ENCODE assay signal across 8 mouse cellular contexts in genomic region chr5:45519960-45520808, GRCm38 (mm10). TPM values are rescaled to one million over a fixed set of nuclear protein-coding genes. Genes with fewer than 3 reads are reported as not detected.
DNase-seq lines count a peak whose midpoint lies in the region; ATAC-seq lines count a peak whose summit lies in the region.

Gene Med28 (plus strand): TSS chr5:45520229.

- ATAC-seq in heart, embryonic 14.5 days (ENCODE audit: insufficient number of reproducible peaks, insufficient read depth, low FRiP score, low read depth) = peak; percentile 87
- ATAC-seq in liver, embryonic 13.5 days (ENCODE audit: low read depth) = peak; percentile 93
- ATAC-seq in stomach, embryonic 16.5 days (ENCODE audit: insufficient read depth, low FRiP score) = peak; percentile 95

- 1% methylated on average over 52 of the region's 56 CpGs for WGBS in heart, embryonic 14.5 days
- WGBS in liver, embryonic 13.5 days (ENCODE audit: insufficient replicate concordance) = 2% methylated on average over 56 of the region's 56 CpGs
- 1% methylated on average over 56 of the region's 56 CpGs for WGBS in stomach, embryonic 16.5 days

- H3K27ac ChIP-seq in brown adipose tissue, adult 24 weeks (replicated peaks; ENCODE audit: low read depth, low read length) = peak within 1 kb of the TSS; percentile 58
- peak within 1 kb of the TSS in 1 of 2 experiments; percentile 50; a peak in 1 of 4 replicates for H3K27ac ChIP-seq in heart, embryonic 14.5 days (replicated peaks in 1 of 2; ENCODE audit: control insufficient read depth in 1 of 2, insufficient read depth in 1 of 2, low read depth in 2 of 2, low read length in 2 of 2)
- H3K27ac ChIP-seq in liver, embryonic 13.5 days = peak within 1 kb of the TSS; percentile 70
- H3K27ac ChIP-seq in stomach, embryonic 16.5 days (ENCODE audit: low read length) = no peak within 1 kb of the TSS

- H3K4me2 ChIP-seq in heart, embryonic 14.5 days (ENCODE audit: low read length) = peak within 1 kb of the TSS; percentile 97
- peak within 1 kb of the TSS; percentile 88 for H3K4me2 ChIP-seq in liver, embryonic 13.5 days
- H3K4me2 ChIP-seq in stomach, embryonic 16.5 days (ENCODE audit: low read depth, low read length) = peak within 1 kb of the TSS; percentile 99

- no peaks in the 10 kb centered on the region for H3K27me3 ChIP-seq in heart, embryonic 14.5 days (ENCODE audit: control insufficient read depth, insufficient read depth, low read length)
- no peaks in the 10 kb centered on the region for H3K27me3 ChIP-seq in liver, embryonic 13.5 days
- H3K27me3 ChIP-seq in stomach, embryonic 16.5 days (ENCODE audit: control insufficient read depth, insufficient read depth, low read length) = no peaks in the 10 kb centered on the region

- H3K4me3 ChIP-seq in brown adipose tissue, adult 24 weeks (ENCODE audit: insufficient read depth, low read depth, low read length) = peak within 1 kb of the TSS; percentile 96
- peak within 1 kb of the TSS; percentile 78 to 99 for H3K4me3 ChIP-seq in heart, embryonic 14.5 days (ENCODE audit: control insufficient read depth in 1 of 2, insufficient read depth in 1 of 2, low read depth in 1 of 2, low read length in 2 of 2)
- peak within 1 kb of the TSS; percentile 80 for H3K4me3 ChIP-seq in liver, embryonic 13.5 days (replicated peaks)
- peak within 1 kb of the TSS; percentile 89 for H3K4me3 ChIP-seq in stomach, embryonic 16.5 days (replicated peaks; ENCODE audit: low read length)

- DNase-seq in CD4-positive, CD25-positive, alpha-beta regulatory T cell, adult 2 months (ENCODE audit: low read depth, low spot score) = peak; percentile 96
- peak; percentile 72 for DNase-seq in fibroblast of lung, adult 2 months (ENCODE audit: low read depth)
- peak; percentile 97 for DNase-seq in kidney, postnatal 14 days
- DNase-seq in liver, embryonic 13.5 days = peak; percentile 89
- DNase-seq in neural tube, embryonic 10.5 days (ENCODE audit: extremely low spot score, low spot score) = peak; percentile 95

- no peaks in the 10 kb centered on the region for H3K4me1 ChIP-seq in brown adipose tissue, adult 24 weeks (ENCODE audit: control insufficient read depth, insufficient read depth, insufficient read length, low read length)
- peaks cover 2 to 12% of the 10 kb centered on the region in 2 experiments; a peak in 3 of 4 replicates for H3K4me1 ChIP-seq in heart, embryonic 14.5 days (ENCODE audit: control insufficient read depth in 2 of 2, insufficient read depth in 2 of 2, low read length in 2 of 2)
- peaks cover 18% of the 10 kb centered on the region for H3K4me1 ChIP-seq in liver, embryonic 13.5 days (replicated peaks)
- peaks cover 15% of the 10 kb centered on the region for H3K4me1 ChIP-seq in stomach, embryonic 16.5 days (ENCODE audit: control insufficient read depth, insufficient read depth, low read length)

- H3K36me3 ChIP-seq in heart, embryonic 14.5 days (ENCODE audit: control insufficient read depth, insufficient read depth, low read length) = peaks cover 23% of the 10 kb centered on the region
- H3K36me3 ChIP-seq in liver, embryonic 13.5 days = peaks cover 18% of the 10 kb centered on the region
- peaks cover 5% of the 10 kb centered on the region for H3K36me3 ChIP-seq in stomach, embryonic 16.5 days (ENCODE audit: control insufficient read depth, insufficient read depth, low read length)

- H3K9ac ChIP-seq in heart, embryonic 14.5 days (ENCODE audit: low read length) = peak within 1 kb of the TSS; percentile 96
- peak within 1 kb of the TSS; percentile 83 for H3K9ac ChIP-seq in liver, embryonic 13.5 days
- H3K9ac ChIP-seq in stomach, embryonic 16.5 days (ENCODE audit: low read length) = peak within 1 kb of the TSS; percentile 95

- H3K9me3 ChIP-seq in heart, embryonic 14.5 days (ENCODE audit: control insufficient read depth, low read length) = no peaks in the 10 kb centered on the region
- no peaks in the 10 kb centered on the region for H3K9me3 ChIP-seq in liver, embryonic 13.5 days (replicated peaks)
- no peaks in the 10 kb centered on the region for H3K9me3 ChIP-seq in stomach, embryonic 16.5 days (replicated peaks; ENCODE audit: control insufficient read depth, low read length)

RNA-seq across cellular contexts. Expression of gene Med28, which starts in this region (rescaled TPM):
- polyA plus RNA-seq in brown adipose tissue, adult 24 weeks (2012; ENCODE audit: insufficient read depth, insufficient read length, missing spikeins) = 79.1 and 85.7 TPM in 2 replicates
- polyA plus RNA-seq in heart, embryonic 14.5 days (2014; fragmentation: Nextera tagmentation; extraction: Ambion mirVana) = 175 and 193 TPM in 2 replicates
- polyA plus RNA-seq in liver, embryonic 13.5 days (2015; fragmentation: Nextera tagmentation; extraction: Ambion mirVana) = 129 and 133 TPM in 2 replicates
- polyA plus RNA-seq in stomach, embryonic 16.5 days (2015; fragmentation: Nextera tagmentation; extraction: Ambion mirVana) = 186 and 194 TPM in 2 replicates
